Mouse (Mus musculus) neural tube, embryonic 13.5 days (tissue): Measurements from ENCODE around the gene Eps8l3. TPM values are rescaled to one million over a fixed set of nuclear protein-coding genes. Genes with fewer than 3 reads are reported as not detected.
A peak's percentile ranks its signal among the peaks of the same experiment; 100 is the strongest.

Source experiments
- ATAC-seq: fragments of 200-750 bp; cut with Nextera tagmentation; 2 replicates; pipeline ENCODE4 v1.8.0; 2017; ENCODE audit warnings: low read depth, mild to moderate bottlenecking, moderate TSS enrichment, moderate library complexity
- H3K27ac ChIP-seq: fragments of 300-500 bp; sonication (generic); replicated peaks from 2 replicates; pipeline ENCODE4 v1.5.1; 2015; ENCODE audit warnings: moderate library complexity, mild to moderate bottlenecking, inconsistent platforms
- H3K27me3 ChIP-seq: fragments of 300-500 bp; sonication (generic); 2 replicates; pipeline ENCODE4 v1.6.1; 2015; ENCODE audit warnings: mild to moderate bottlenecking, inconsistent platforms
- H3K36me3 ChIP-seq: fragments of 300-500 bp; sonication (generic); 2 replicates; pipeline ENCODE4 v1.6.1; 2015; ENCODE audit warnings: mild to moderate bottlenecking, inconsistent platforms
- H3K4me1 ChIP-seq: fragments of 300-500 bp; sonication (generic); replicated peaks from 2 replicates; pipeline ENCODE4 v1.6.1; 2015; ENCODE audit warnings: inconsistent platforms
- H3K4me2 ChIP-seq: fragments of 300-500 bp; sonication (generic); 2 replicates; pipeline ENCODE4 v1.6.1; 2015; ENCODE audit warnings: inconsistent platforms, mild to moderate bottlenecking, moderate library complexity
- H3K4me3 ChIP-seq: fragments of 300-500 bp; sonication (generic); 2 replicates; pipeline ENCODE4 v1.5.1; 2015; ENCODE audit warnings: mild to moderate bottlenecking, inconsistent platforms
- H3K9ac ChIP-seq: fragments of 300-500 bp; sonication (generic); 2 replicates; pipeline ENCODE4 v1.6.1; 2015; ENCODE audit warnings: moderate library complexity, mild to moderate bottlenecking, inconsistent platforms
- H3K9me3 ChIP-seq: fragments of 300-500 bp; sonication (generic); 2 replicates; pipeline ENCODE4 v1.6.1; 2016; ENCODE audit warnings: inconsistent platforms
- WGBS: fragments of 180-500 bp; shearing (Covaris S2); methylation state at CpG from one replicate; pipeline ENCODE4 v1.1.7; 2015; 5-methylcytosine and 5-hydroxymethylcytosine counted together
- polyA plus RNA-seq: library from polyadenylated mRNA; unstranded; fragments of >200 nt; fragmentation: Nextera tagmentation; extraction: Ambion mirVana; gene quantifications from 2 replicates; pipeline ENCODE4 v1.2.1, GENCODE M21; 2015

Gene Eps8l3
- polyA plus RNA-seq, 1 experiment from 2014 or later = not detected

- WGBS = 90% methylated on average over 15 of the region's 15 CpGs
- no peaks in the 10 kb centered on the region for H3K9me3 ChIP-seq
- H3K4me3 ChIP-seq = no peak overlapping the region
- no peaks in the 10 kb centered on the region for H3K36me3 ChIP-seq
- no peak overlapping the region for H3K27ac ChIP-seq
- no peak overlapping the region for H3K9ac ChIP-seq
- no peak overlapping the region for H3K4me2 ChIP-seq
- H3K4me1 ChIP-seq = no peaks in the 10 kb centered on the region
- no peaks in the 10 kb centered on the region for H3K27me3 ChIP-seq
- no peak for ATAC-seq
Measured at GRCm38 (mm10) chr3:107916674-107917073, 39.6 kb downstream of the Eps8l3 start.

DNA sequence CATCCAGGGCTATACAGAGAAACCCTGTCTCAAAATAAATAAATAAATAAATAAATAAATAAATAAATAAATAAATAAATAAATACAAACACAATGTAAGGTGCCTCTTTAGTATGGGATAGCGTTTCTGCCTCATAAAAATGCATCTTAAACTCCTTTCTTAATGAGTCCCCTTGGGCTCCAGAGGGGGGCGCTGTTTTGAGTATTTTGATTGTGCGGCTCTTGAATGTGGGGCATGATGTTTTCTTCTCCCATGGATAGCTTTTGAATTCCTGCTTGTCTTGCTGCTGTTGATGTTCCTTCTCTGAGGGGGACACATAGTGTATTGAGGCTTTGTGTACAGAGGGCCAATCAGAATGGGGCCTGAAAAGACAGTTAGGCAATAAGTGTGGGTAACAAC, 40.1 kb downstream of the Eps8l3 start:
- H3K27ac ChIP-seq = no peak overlapping the region

DNA sequence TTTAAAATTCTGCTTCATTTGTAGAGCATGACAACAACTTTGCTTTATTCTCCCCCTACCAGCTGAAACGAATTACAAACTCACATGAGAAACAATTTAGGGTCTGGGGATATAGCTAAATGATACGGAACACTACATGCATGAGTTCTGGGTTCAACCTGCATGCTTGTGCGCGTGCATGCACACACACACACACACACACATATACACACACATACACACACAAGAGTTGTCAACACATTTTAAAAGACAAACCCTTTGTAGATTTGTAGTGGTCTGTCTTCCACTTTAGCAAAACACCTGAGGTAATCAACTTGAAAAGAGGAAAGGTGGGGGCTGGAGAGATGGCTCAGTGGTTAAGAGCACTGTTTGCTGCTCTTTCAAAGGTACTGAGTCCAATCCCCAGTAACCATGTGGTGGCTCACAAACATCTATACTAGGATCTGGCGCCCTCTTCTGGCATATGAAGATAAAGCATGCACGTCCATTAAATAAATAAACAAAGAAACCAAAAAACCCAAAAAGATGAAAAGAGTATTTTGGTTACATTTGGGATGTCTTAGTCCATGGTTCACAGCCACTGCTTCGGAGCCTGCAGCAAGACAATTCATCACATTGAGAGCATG, 40.9 kb downstream of the Eps8l3 start:
- Histone ChIP-seq H3K9ac (no peak overlapping the region), H3K36me3 (no peaks in the 10 kb centered on the region), H3K4me3 (no peak overlapping the region), H3K27me3 (no peaks in the 10 kb centered on the region), H3K4me1 (no peaks in the 10 kb centered on the region), H3K9me3 (no peaks in the 10 kb centered on the region), H3K4me2 (no peak overlapping the region), H3K27ac (no peak overlapping the region)
- ATAC-seq = no peak
- 63% methylated on average over 7 of the region's 7 CpGs for WGBS

More for the DNA sequence above, 40.1 kb downstream of the Eps8l3 start:
- no peak overlapping the region for H3K4me3 ChIP-seq
- no peaks in the 10 kb centered on the region for H3K9me3 ChIP-seq
- no peak overlapping the region for H3K9ac ChIP-seq
- WGBS = 79% methylated on average over 3 of the region's 3 CpGs
- no peaks in the 10 kb centered on the region for H3K27me3 ChIP-seq
- no peak overlapping the region for H3K4me2 ChIP-seq
- no peak for ATAC-seq
- H3K4me1 ChIP-seq = no peaks in the 10 kb centered on the region
- H3K36me3 ChIP-seq = no peaks in the 10 kb centered on the region

- 95% methylated on average over 5 of the region's 5 CpGs for WGBS
- H3K4me2 ChIP-seq = no peak overlapping the region
- H3K27me3 ChIP-seq = no peaks in the 10 kb centered on the region
- H3K9ac ChIP-seq = no peak overlapping the region
- no peak overlapping the region for H3K27ac ChIP-seq
- no peaks in the 10 kb centered on the region for H3K36me3 ChIP-seq
- H3K4me1 ChIP-seq = no peaks in the 10 kb centered on the region
- no peak overlapping the region for H3K4me3 ChIP-seq
- no peaks in the 10 kb centered on the region for H3K9me3 ChIP-seq
- no peak for ATAC-seq
Measured at GRCm38 (mm10) chr3:107920348-107920747, 43.3 kb downstream of the Eps8l3 start.

DNA sequence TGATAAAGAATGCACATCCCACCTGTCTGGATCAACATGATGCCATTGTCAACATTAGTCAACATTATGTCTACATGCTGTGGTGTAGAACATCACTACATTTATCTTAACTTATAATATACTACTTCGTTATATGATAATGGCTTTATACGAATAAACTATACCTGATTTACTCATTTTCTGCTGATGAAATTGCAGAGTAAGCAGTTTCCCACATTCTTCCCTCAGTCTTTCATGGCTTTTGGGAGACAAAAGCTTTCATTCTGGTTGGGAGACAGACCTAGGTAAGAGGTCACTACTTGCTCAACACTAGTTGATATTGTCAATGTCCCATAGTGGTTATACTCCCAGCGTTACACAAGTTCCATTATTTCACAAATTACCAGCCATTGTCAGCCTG, 48.3 kb downstream of the Eps8l3 start:
- H3K4me2 ChIP-seq = no peak overlapping the region
- no peak overlapping the region for H3K4me3 ChIP-seq
- H3K36me3 ChIP-seq = no peaks in the 10 kb centered on the region
- WGBS = 90% methylated on average over 3 of the region's 3 CpGs
- peaks cover 29% of the 10 kb centered on the region for H3K4me1 ChIP-seq
- H3K27me3 ChIP-seq = no peaks in the 10 kb centered on the region
- H3K9me3 ChIP-seq = no peaks in the 10 kb centered on the region
- ATAC-seq = no peak
- no peak overlapping the region for H3K9ac ChIP-seq
- H3K27ac ChIP-seq = no peak overlapping the region

DNA sequence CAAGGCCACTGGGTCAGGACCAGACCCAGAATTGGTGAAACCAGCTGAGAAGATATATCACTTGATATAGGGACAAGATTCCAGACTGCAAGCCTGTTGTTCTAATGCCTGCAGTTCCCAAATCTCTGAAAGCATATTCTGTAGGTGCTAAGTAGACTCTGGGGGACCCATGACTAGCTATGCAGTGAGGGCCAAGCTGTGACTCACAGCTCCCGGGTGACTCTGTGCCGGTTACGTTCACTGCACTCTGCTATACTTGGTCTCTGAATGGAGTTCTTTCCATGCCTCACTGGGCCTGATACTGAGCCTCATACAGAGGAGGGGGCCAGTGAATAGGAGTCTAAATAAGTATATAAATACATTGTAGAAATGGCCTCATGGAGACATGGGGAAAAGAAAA, 50.8 kb downstream of the Eps8l3 start:
- no peak overlapping the region for H3K9ac ChIP-seq
- peaks cover 48% of the 10 kb centered on the region for H3K4me1 ChIP-seq
- H3K27me3 ChIP-seq = no peaks in the 10 kb centered on the region
- H3K4me2 ChIP-seq = no peak overlapping the region
- no peaks in the 10 kb centered on the region for H3K36me3 ChIP-seq
- ATAC-seq = no peak
- H3K27ac ChIP-seq = 0 out of 2 replicates have a peak overlapping the region, but pooled peaks have one; percentile 38
- WGBS = 57% methylated on average over 3 of the region's 3 CpGs
- H3K9me3 ChIP-seq = no peaks in the 10 kb centered on the region
- no peak overlapping the region for H3K4me3 ChIP-seq

DNA sequence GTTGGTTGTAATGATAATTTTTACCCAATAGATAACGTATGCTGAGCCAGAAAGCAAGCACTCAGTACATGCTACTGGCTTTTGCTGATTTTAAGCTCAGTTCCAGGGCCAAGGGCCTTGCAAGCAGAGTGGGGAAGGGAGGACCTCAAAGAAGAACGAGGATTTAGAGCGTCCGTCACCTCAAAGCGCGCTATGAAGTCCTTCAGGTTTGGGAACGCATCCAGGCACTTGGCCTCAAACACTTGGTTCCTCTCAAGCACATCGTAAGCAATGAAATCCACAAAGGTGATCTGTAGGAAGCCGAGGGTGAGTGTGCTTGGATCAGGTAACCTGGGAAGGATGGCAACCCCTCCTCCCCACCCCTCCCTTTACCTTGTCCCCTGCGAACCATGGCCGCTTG, 51.7 kb downstream of the Eps8l3 start:
- peak overlapping the region; percentile 14; the same call in 1 of the 2 replicates for H3K27ac ChIP-seq
- no peak overlapping the region for H3K4me3 ChIP-seq
- no peaks in the 10 kb centered on the region for H3K27me3 ChIP-seq
- WGBS = 81% methylated on average over 11 of the region's 11 CpGs
- peak overlapping the region; percentile 6; the same call in 1 of the 2 replicates for H3K9ac ChIP-seq
- no peaks in the 10 kb centered on the region for H3K36me3 ChIP-seq
- H3K4me2 ChIP-seq = no peak overlapping the region
- no peaks in the 10 kb centered on the region for H3K9me3 ChIP-seq
- ATAC-seq = no peak
- H3K4me1 ChIP-seq = peaks cover 48% of the 10 kb centered on the region

GRCm38 (mm10) chr3:107929243-107929642, 52.2 kb downstream of the Eps8l3 start:
- WGBS = 76% methylated on average over 4 of the region's 4 CpGs
- H3K36me3 ChIP-seq = no peaks in the 10 kb centered on the region
- H3K4me2 ChIP-seq = no peak overlapping the region
- peaks cover 48% of the 10 kb centered on the region for H3K4me1 ChIP-seq
- H3K27ac ChIP-seq = no peak overlapping the region
- no peaks in the 10 kb centered on the region for H3K9me3 ChIP-seq
- no peaks in the 10 kb centered on the region for H3K27me3 ChIP-seq
- H3K9ac ChIP-seq = no peak overlapping the region
- no peak overlapping the region for H3K4me3 ChIP-seq
- ATAC-seq = no peak

GRCm38 (mm10) chr3:107929731-107930130, 52.7 kb downstream of the Eps8l3 start:
- no peak overlapping the region for H3K4me3 ChIP-seq
- no peak overlapping the region for H3K9ac ChIP-seq
- no peaks in the 10 kb centered on the region; the same call in 1 of the 2 replicates for H3K27me3 ChIP-seq
- H3K4me2 ChIP-seq = no peak overlapping the region
- H3K4me1 ChIP-seq = peaks cover 48% of the 10 kb centered on the region
- WGBS = 92% methylated on average over 4 of the region's 4 CpGs
- H3K27ac ChIP-seq = no peak overlapping the region
- H3K36me3 ChIP-seq = no peaks in the 10 kb centered on the region
- ATAC-seq = no peak
- no peaks in the 10 kb centered on the region for H3K9me3 ChIP-seq

GRCm38 (mm10) chr3:107931134-107931533, 54.1 kb downstream of the Eps8l3 start:
- peak overlapping the region; percentile 30 for H3K4me3 ChIP-seq
- H3K9ac ChIP-seq = peak overlapping the region; percentile 64
- WGBS = 50% methylated on average over 2 of the region's 2 CpGs
- H3K27me3 ChIP-seq = no peaks in the 10 kb centered on the region; the same call in 1 of the 2 replicates
- H3K4me2 ChIP-seq = peak overlapping the region; percentile 54
- H3K4me1 ChIP-seq = peaks cover 48% of the 10 kb centered on the region
- H3K9me3 ChIP-seq = no peaks in the 10 kb centered on the region
- no peaks in the 10 kb centered on the region for H3K36me3 ChIP-seq
- H3K27ac ChIP-seq = peak overlapping the region; percentile 91
- no peak; the same call in 1 of the 2 replicates for ATAC-seq

DNA sequence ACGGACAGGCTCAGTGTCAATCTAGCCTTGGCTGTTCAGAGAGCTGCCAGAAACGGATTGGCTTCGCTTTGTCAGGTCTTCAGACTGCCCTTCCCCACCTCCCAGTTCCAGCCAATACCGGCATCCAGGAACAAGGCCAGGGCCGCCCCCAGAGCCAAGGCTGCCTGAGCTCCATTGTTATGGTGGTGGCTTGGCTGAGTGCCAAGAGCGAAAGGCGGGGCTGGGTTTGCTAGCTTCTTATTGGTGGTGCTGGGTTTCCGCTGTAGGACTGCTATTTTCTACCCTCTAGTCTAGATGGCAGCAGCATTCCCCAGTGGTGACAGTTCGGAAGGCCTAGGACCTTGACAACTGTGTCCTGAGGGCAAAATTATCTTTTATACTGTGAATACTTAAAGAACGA, 54.6 kb downstream of the Eps8l3 start, which contains the start of gene Gstm7:
TSS of gene Gstm7 (minus strand) at position 148 of the 400 bp plus-strand sequence.
- ATAC-seq = peak; percentile 97
- H3K9ac ChIP-seq = peak within 1 kb of the TSS; percentile 64
- H3K9me3 ChIP-seq = no peaks in the 10 kb centered on the region
- peak within 1 kb of the TSS; percentile 91 for H3K27ac ChIP-seq
- H3K36me3 ChIP-seq = no peaks in the 10 kb centered on the region
- H3K4me2 ChIP-seq = peak within 1 kb of the TSS; percentile 54
- H3K4me1 ChIP-seq = peaks cover 48% of the 10 kb centered on the region
- WGBS = 4% methylated on average over 10 of the region's 10 CpGs
- no peaks in the 10 kb centered on the region; the same call in 1 of the 2 replicates for H3K27me3 ChIP-seq
- H3K4me3 ChIP-seq = peak within 1 kb of the TSS; percentile 30

- WGBS = 66% methylated on average over 6 of the region's 6 CpGs
- no peak for ATAC-seq
- no peaks in the 10 kb centered on the region for H3K36me3 ChIP-seq
- H3K4me2 ChIP-seq = no peak overlapping the region
- H3K9ac ChIP-seq = no peak overlapping the region
- no peaks in the 10 kb centered on the region; the same call in 1 of the 2 replicates for H3K27me3 ChIP-seq
- H3K27ac ChIP-seq = no peak overlapping the region
- no peaks in the 10 kb centered on the region for H3K9me3 ChIP-seq
- no peak overlapping the region for H3K4me3 ChIP-seq
- peaks cover 46% of the 10 kb centered on the region for H3K4me1 ChIP-seq
Measured at GRCm38 (mm10) chr3:107932128-107932527, 55.1 kb downstream of the Eps8l3 start.

DNA sequence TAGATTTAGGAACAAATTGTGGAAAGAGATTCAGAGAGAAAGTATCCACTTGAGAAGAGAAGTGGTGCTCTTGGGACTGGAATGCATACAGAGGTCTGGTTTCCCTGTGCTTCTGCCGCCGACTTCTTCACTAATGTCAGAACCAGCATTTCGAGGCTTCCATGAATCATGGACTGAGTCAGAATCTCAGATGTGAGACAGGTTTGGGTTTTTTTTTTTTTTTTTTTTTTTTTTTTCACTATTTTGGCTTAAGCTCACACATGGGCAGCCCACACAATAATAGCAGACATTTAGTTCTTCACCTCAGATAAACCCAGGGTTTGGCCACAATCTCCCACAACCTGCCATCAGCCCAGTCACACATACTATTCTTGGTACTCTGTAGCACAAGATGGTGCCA, 58.2 kb downstream of the Eps8l3 start:
- Histone ChIP-seq H3K4me3 (no peak overlapping the region), H3K36me3 (no peaks in the 10 kb centered on the region), H3K27ac (no peak overlapping the region), H3K4me1 (peaks cover 28% of the 10 kb centered on the region), H3K9ac (no peak overlapping the region), H3K4me2 (no peak overlapping the region), H3K27me3 (no peaks in the 10 kb centered on the region; the same call in 1 of the 2 replicates), H3K9me3 (no peaks in the 10 kb centered on the region)
- 85% methylated on average over 3 of the region's 3 CpGs for WGBS
- no peak for ATAC-seq
